Mouse (Mus musculus): ENCODE results near the gene Frmpd4. TPM values are rescaled to one million over a fixed set of nuclear protein-coding genes. Genes with fewer than 3 reads are reported as not detected.

Gene Frmpd4
- polyA plus RNA-seq, 1 experiment from 2014 or later = 0.19 TPM

DNA sequence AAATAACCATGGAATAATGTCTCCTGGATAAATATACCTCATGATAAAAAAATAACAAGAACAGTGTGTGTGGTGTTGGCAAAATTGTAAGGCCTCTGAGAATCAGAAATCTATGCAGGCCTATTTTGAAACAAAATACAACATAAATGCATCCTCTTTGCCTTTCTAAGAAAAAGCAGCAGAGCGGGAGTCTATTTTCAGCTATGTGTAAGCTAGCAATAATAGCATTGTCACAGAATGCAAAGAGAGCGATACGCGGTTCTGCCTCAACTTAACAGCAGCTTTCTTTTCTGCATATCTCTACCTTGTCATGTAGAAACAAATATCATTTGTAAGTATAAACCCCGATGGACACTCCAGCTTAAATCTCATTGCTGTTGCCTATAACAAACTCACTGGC, 768.5 kb downstream of the Frmpd4 start:
- H3K27ac ChIP-seq (replicated peaks) = no peak overlapping the region
- no peaks in the 10 kb centered on the region for H3K4me1 ChIP-seq
- WGBS = 90% methylated on average over 5 of the region's 5 CpGs
- DNase-seq (ENCODE audit: low spot score) = no peak
- peaks cover 93% of the 10 kb centered on the region for H3K27me3 ChIP-seq (ENCODE audit: low read depth, poor library complexity, severe bottlenecking)
- H3K36me3 ChIP-seq = no peaks in the 10 kb centered on the region
- no peaks in the 10 kb centered on the region for H3K9me3 ChIP-seq (replicated peaks)
- H3K4me3 ChIP-seq = no peak overlapping the region

DNA sequence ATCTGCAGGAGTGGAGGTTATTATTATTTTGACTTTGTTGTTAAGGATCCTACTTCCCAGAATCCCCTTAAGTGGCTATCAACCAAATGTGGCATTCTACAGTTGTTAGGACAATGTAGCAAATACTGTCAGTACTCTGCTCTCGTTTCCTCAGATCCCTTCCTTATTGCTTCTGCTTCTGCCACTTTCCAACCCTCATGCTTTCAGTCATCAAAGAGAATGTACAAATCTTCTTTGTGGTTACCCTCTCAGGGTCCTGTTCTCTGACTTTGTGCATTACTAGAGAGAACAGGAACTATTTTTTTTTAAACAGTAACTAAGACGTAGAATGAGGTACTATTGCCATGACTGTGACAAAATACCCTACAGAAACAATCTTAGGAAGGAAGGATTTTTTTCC, 788.3 kb downstream of the Frmpd4 start:
- H3K27ac ChIP-seq (replicated peaks) = no peak overlapping the region
- no peaks in the 10 kb centered on the region for H3K9me3 ChIP-seq (replicated peaks)
- no peak for DNase-seq (ENCODE audit: low spot score)
- H3K4me3 ChIP-seq = no peak overlapping the region
- no peaks in the 10 kb centered on the region for H3K4me1 ChIP-seq
- 90% methylated on average over 2 of the region's 2 CpGs for WGBS
- no peaks in the 10 kb centered on the region for H3K36me3 ChIP-seq
- H3K27me3 ChIP-seq (ENCODE audit: low read depth, poor library complexity, severe bottlenecking) = peaks cover 97% of the 10 kb centered on the region

DNA sequence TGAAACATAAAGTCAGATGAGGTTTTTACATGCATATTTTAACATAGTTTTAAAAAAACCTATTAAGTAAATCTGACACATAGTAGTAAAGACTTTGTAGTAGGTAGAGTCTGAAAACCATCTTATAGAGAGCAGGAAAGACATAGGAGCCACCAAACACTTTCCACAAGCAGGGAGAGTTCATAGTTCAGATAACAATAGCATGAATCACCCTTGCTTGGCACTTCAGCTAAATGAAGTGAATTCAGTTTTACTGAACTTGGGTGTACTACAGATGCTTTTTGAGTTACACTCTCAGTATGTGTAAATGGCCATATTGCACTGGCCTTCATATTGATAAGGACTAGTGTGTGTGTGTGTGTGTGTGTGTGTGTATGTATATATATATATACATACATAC, 793.5 kb downstream of the Frmpd4 start:
- Histone ChIP-seq H3K27ac (replicated peaks) (no peak overlapping the region), H3K36me3 (no peaks in the 10 kb centered on the region), H3K9me3 (replicated peaks) (no peaks in the 10 kb centered on the region), H3K27me3 (ENCODE audit: low read depth, poor library complexity, severe bottlenecking) (peaks cover 95% of the 10 kb centered on the region), H3K4me3 (no peak overlapping the region), H3K4me1 (no peaks in the 10 kb centered on the region)
- no peak for DNase-seq (ENCODE audit: low spot score)

DNA sequence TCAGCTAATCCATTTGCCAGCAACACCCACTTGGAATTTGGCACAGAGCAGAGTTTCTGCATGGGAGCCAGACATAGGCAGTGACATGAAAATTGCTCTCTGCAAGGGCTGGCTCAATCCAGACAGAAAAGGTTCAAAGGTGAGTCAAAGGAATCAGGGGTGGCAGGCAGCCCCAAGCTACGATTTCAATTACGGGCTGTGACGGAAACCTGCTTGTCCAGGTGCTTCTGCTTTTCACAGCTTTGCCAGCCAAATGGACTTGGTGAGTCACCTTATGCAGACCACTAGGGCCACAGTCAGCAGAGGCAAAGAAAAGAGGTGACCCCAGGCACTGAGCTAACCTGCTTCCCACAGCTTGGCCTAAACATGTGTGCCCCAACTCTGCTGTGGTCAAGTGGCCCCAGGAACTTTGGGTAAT, 857.5 kb downstream of the Frmpd4 start:
- WGBS = 89% methylated on average over 3 of the region's 3 CpGs
- no peaks in the 10 kb centered on the region for H3K9me3 ChIP-seq (replicated peaks)
- no peak overlapping the region for H3K27ac ChIP-seq (replicated peaks)
- no peak overlapping the region for H3K4me3 ChIP-seq
- peaks cover 100% of the 10 kb centered on the region for H3K27me3 ChIP-seq (ENCODE audit: low read depth, poor library complexity, severe bottlenecking)
- no peaks in the 10 kb centered on the region for H3K36me3 ChIP-seq
- no peaks in the 10 kb centered on the region for H3K4me1 ChIP-seq
- peak; percentile 10 for DNase-seq (ENCODE audit: low spot score)

DNA sequence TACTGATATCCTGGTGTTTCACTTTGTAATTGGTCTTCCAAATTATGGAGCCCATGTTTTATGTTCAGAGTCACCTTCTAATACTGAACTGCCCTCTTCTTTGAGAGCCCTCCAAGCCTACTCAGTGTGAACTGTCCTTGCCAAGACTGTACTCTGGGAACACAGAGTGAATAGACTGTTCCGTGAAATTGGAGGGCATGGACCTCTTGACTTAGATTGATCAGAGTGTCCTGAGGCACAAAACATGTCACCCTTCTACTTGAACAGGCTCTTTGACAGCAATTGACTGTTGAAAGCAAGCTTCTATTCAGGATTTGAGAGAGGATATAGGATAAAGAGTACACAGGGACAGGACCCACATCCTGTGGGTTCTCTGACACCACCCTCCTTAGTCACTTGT, 857.9 kb downstream of the Frmpd4 start:
- no peak overlapping the region for H3K27ac ChIP-seq (replicated peaks)
- WGBS = 93% methylated on average over 1 of the region's 1 CpGs
- peaks cover 100% of the 10 kb centered on the region for H3K27me3 ChIP-seq (ENCODE audit: low read depth, poor library complexity, severe bottlenecking)
- no peaks in the 10 kb centered on the region for H3K36me3 ChIP-seq
- no peaks in the 10 kb centered on the region for H3K9me3 ChIP-seq (replicated peaks)
- no peaks in the 10 kb centered on the region for H3K4me1 ChIP-seq
- no peak overlapping the region for H3K4me3 ChIP-seq
- no peak for DNase-seq (ENCODE audit: low spot score)

DNA sequence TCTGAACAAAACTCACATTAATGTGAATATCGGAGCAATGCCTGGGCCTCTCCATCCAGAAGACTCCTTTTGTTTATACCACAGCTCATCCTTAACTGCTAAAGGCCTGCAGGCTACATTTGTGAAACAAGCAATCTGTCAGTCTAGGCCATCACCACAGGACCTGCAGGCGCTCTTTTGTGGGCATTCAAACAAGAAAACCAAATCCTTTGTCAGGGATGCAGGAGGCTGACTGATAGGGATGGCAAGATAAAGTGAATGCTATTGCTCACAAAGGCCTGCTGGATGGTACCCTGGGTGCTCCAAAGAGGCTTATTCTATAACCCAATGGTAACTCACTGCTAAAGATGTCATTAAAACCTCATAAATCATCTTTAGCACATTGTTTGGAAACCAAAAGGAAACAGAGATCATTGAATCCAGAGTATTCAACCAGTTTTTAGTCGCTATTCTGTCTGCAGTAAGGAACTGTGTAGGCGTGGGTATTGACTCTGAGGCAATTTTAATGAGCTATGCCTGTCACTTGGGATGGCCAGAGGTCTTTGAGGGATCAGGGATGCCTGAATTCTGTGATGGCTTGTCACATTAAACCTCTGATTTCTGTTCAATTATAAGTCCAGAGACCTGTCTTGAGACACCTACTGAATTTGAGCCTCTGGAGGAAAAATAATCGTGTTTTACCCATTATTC, 922.1 kb downstream of the Frmpd4 start:
- Histone ChIP-seq H3K27ac (replicated peaks) (peak overlapping the region; percentile 59; the same call in 1 of the 2 replicates), H3K4me1 (peaks cover 9% of the 10 kb centered on the region; the same call in 1 of the 2 replicates), H3K9me3 (replicated peaks) (no peaks in the 10 kb centered on the region), H3K36me3 (no peaks in the 10 kb centered on the region), H3K4me3 (no peak overlapping the region), H3K27me3 (ENCODE audit: low read depth, poor library complexity, severe bottlenecking) (peaks cover 91% of the 10 kb centered on the region)
- 38% methylated on average over 5 of the region's 5 CpGs for WGBS
- peak; percentile 14 for DNase-seq (ENCODE audit: low spot score)

DNA sequence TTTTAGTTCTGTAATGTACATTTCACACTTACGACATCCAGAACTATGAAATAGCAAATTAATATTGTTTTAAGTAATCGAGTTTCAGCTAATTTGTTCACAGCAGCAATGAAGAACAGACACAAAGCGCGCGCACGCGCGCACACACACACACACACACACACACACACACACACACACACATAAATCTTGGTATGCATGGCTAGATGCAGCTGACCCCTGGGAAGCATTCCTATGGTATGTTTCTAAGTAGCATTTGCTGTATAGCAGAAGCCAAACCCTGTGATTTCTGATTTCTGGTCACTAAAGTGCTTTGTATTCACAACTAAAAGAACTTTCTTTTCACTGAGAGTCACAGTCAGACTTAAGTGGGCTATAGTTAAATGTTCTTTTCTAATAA, 922.8 kb downstream of the Frmpd4 start:
- Histone ChIP-seq H3K27me3 (ENCODE audit: low read depth, poor library complexity, severe bottlenecking) (peaks cover 91% of the 10 kb centered on the region), H3K4me3 (no peak overlapping the region), H3K4me1 (peaks cover 9% of the 10 kb centered on the region; the same call in 1 of the 2 replicates), H3K36me3 (no peaks in the 10 kb centered on the region), H3K27ac (replicated peaks) (no peak overlapping the region), H3K9me3 (replicated peaks) (no peaks in the 10 kb centered on the region)
- WGBS = 92% methylated on average over 8 of the region's 8 CpGs
- DNase-seq (ENCODE audit: low spot score) = no peak

DNA sequence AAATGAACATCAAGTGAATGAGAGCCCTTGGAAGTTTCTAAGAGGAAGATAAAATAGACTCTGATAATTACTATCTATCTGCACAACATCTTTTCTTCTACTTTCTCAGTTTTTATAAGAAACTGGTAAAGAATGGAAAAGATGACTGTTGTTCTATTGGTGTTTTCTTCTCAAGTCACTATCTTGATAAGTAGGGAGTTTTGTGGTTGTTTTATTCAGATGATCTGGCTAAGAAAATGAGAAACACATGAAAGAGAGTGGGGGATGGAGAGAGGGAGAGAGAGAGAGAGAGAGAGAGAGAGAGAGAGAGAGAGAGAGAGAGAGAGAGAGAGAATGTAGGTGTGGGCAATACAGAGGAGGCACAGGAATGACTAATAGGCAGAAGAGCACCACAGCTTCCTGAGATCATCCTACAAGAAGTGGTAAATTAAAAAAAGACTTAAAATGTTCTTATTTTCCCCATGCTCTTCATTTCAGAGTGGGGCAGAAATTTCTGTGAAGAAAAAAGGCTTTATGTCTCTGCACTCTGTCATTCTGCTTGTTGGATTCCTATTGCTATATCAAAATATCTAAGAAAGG, 979.3 kb downstream of the Frmpd4 start:
- Histone ChIP-seq H3K4me1 (no peaks in the 10 kb centered on the region), H3K4me3 (no peak overlapping the region), H3K36me3 (no peaks in the 10 kb centered on the region), H3K27ac (replicated peaks) (no peak overlapping the region), H3K27me3 (ENCODE audit: low read depth, poor library complexity, severe bottlenecking) (peaks cover 89% of the 10 kb centered on the region), H3K9me3 (replicated peaks) (no peaks in the 10 kb centered on the region)
- no peak for DNase-seq (ENCODE audit: low spot score)

DNA sequence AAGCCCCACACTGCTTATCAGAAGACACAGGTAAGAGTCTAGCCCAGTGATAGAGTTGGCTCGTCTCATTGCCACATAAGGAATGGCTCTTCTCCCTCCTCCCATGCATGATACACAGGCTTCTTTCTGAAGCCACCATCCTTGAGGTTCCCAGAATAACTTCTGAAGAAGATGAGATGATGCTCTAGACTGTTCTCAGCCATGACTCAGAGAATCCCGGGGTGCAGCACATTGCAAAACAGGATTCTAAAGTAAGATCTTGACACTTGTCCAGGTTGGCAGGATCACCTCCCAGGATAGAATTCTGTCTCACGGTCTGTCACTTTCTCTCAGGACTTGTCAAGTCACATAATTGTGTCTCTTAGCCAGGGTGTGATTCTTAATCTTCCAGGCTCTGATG, 1024.2 kb downstream of the Frmpd4 start:
- DNase-seq (ENCODE audit: low spot score) = no peak
- 92% methylated on average over 3 of the region's 3 CpGs for WGBS
- Histone ChIP-seq H3K4me3 (no peak overlapping the region), H3K4me1 (no peaks in the 10 kb centered on the region), H3K27ac (replicated peaks) (no peak overlapping the region), H3K27me3 (ENCODE audit: low read depth, poor library complexity, severe bottlenecking) (peaks cover 99% of the 10 kb centered on the region), H3K36me3 (no peaks in the 10 kb centered on the region), H3K9me3 (replicated peaks) (no peaks in the 10 kb centered on the region)

DNA sequence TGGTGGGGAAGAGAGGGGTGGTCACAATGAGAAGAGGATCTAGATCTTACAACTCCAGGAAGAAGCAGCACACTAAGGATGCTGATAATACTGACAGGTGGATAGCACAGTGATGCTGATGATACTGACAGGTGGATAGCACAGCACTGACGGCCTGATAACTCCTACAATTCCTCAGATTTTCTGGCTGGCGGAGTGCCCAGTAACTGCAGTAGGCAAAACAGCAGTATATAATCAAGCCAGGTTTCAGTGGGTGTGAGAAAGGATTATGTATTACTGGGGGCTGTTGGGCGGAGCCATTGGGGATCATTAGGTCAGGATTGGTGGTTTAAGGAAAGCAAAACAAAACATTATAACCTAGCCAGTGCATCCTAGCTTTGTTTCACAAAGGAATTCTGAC, 1053.9 kb downstream of the Frmpd4 start:
- Histone ChIP-seq H3K4me3 (no peak overlapping the region), H3K27me3 (ENCODE audit: low read depth, poor library complexity, severe bottlenecking) (peaks cover 100% of the 10 kb centered on the region), H3K36me3 (no peaks in the 10 kb centered on the region), H3K9me3 (replicated peaks) (no peaks in the 10 kb centered on the region), H3K27ac (replicated peaks) (no peak overlapping the region), H3K4me1 (peaks cover 6% of the 10 kb centered on the region; the same call in 1 of the 2 replicates)
- DNase-seq (ENCODE audit: low spot score) = no peak
- 87% methylated on average over 3 of the region's 3 CpGs for WGBS

DNA sequence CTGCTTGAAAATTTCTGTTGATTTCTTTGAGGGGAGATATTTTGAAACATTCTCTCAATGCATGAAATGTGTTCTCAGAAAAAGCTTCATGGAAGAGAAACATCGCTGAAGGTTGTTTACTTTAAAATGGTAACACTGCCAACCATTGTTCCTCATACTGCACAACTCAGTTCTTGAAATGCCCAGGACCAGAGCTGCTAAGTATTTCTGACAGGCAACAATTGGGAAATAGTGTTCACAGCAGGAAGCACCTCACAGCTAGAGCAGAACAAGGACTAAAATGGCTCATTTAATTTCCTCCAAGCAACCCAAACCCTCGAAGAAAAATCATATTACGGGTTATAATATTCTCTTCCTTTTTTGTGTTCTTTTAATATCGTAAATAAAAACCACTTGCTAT, 1054.5 kb downstream of the Frmpd4 start:
- DNase-seq (ENCODE audit: low spot score) = no peak
- Histone ChIP-seq H3K4me3 (no peak overlapping the region), H3K27ac (replicated peaks) (no peak overlapping the region), H3K4me1 (peaks cover 6% of the 10 kb centered on the region; the same call in 1 of the 2 replicates), H3K36me3 (no peaks in the 10 kb centered on the region), H3K27me3 (ENCODE audit: low read depth, poor library complexity, severe bottlenecking) (peaks cover 100% of the 10 kb centered on the region), H3K9me3 (replicated peaks) (no peaks in the 10 kb centered on the region)
- 81% methylated on average over 4 of the region's 4 CpGs for WGBS

DNA sequence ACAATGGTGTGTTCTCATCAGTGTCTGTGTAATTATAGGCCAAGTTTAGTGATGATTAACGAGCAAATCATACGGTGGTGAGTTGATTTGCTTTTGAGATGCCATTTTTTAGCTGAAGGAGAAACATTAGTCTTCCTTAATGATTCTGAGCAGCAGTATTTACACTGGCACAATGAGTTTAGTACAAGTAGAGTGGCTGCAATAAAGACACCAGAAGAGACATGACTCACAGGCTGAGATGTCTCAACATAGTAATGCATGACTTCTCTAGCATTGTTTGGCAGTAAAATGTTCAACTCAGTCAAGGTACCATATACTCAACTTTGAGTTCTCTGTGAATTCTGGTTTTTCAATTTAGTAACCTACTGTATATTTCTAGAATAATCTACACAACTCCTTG, 1058.6 kb downstream of the Frmpd4 start:
- H3K9me3 ChIP-seq (replicated peaks) = no peaks in the 10 kb centered on the region
- DNase-seq (ENCODE audit: low spot score) = no peak
- no peaks in the 10 kb centered on the region for H3K36me3 ChIP-seq
- peaks cover 6% of the 10 kb centered on the region; the same call in 1 of the 2 replicates for H3K4me1 ChIP-seq
- no peak overlapping the region for H3K4me3 ChIP-seq
- 94% methylated on average over 2 of the region's 2 CpGs for WGBS
- peaks cover 100% of the 10 kb centered on the region for H3K27me3 ChIP-seq (ENCODE audit: low read depth, poor library complexity, severe bottlenecking)
- H3K27ac ChIP-seq (replicated peaks) = no peak overlapping the region

DNA sequence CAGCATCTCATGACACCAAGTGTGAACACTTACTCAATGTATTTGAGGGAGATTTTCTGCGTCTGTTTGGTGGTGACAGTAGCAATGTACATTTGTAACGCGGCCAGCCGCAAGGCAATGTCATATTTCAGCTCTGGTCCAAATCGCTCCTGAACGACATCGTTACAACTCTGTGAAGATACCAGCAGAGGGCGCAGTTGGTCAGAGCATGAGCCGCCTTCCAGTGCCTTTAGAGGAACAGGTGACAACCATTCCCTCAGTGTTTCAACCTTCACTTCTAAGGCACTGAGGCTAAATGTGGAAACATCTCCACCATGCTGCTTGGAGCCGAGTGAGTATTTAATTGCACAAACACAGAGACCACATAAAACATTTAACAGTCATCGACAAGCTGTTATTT, 1079.3 kb downstream of the Frmpd4 start:
- Histone ChIP-seq H3K27ac (replicated peaks) (no peak overlapping the region), H3K27me3 (ENCODE audit: low read depth, poor library complexity, severe bottlenecking) (peaks cover 96% of the 10 kb centered on the region), H3K4me1 (no peaks in the 10 kb centered on the region), H3K36me3 (no peaks in the 10 kb centered on the region), H3K4me3 (no peak overlapping the region), H3K9me3 (replicated peaks) (no peaks in the 10 kb centered on the region)
- 43% methylated on average over 11 of the region's 11 CpGs for WGBS
- peak; percentile 48 for DNase-seq (ENCODE audit: low spot score)
